Mouse (Mus musculus): ENCODE results near the gene Cdk14.
"Not testable (repeated sequence)": the region's sequence is repeated elsewhere in the genome, so short reads cannot be mapped to it uniquely, and the experiment has no call there.

Cdk14 gene

GRCm38 (mm10) chr5:5367550-5367949 lies 52.6 kb downstream of the Cdk14 start:
- no peak for DNase-seq (ENCODE audit: low spot score in 2 of 2)

GRCm38 (mm10) chr5:5365285-5366076 lies 54.6 kb downstream of the Cdk14 start:
- DNase-seq (ENCODE audit: low spot score in 2 of 2), result no peak

- DNase-seq (ENCODE audit: low spot score in 2 of 2), result no peak
Observed at GRCm38 (mm10) chr5:5361684-5362083, 58.4 kb downstream of the Cdk14 start.

- DNase-seq (ENCODE audit: low spot score in 2 of 2), result no peak
Observed at GRCm38 (mm10) chr5:5360338-5360737, 59.8 kb downstream of the Cdk14 start.

GRCm38 (mm10) chr5:5359915-5360314 lies 60.2 kb downstream of the Cdk14 start:
- DNase-seq (ENCODE audit: low spot score in 2 of 2), result no peak

- no peak for DNase-seq (ENCODE audit: low spot score in 2 of 2)
Observed at GRCm38 (mm10) chr5:5359370-5359769, 60.7 kb downstream of the Cdk14 start.

GRCm38 (mm10) chr5:5358019-5358717 lies 61.9 kb downstream of the Cdk14 start:
- no peak for DNase-seq (ENCODE audit: low spot score in 2 of 2)

GRCm38 (mm10) chr5:5354684-5355368 lies 65.3 kb downstream of the Cdk14 start:
- no peak for DNase-seq (ENCODE audit: low spot score in 2 of 2)

- DNase-seq (ENCODE audit: low spot score in 2 of 2), result no peak
Observed at GRCm38 (mm10) chr5:5353946-5354345, 66.2 kb downstream of the Cdk14 start.

- DNase-seq (ENCODE audit: low spot score in 2 of 2), result no peak
Observed at GRCm38 (mm10) chr5:5344646-5345045, 75.5 kb downstream of the Cdk14 start.

- DNase-seq (ENCODE audit: low spot score in 2 of 2), result no peak
Observed at GRCm38 (mm10) chr5:5343741-5344140, 76.4 kb downstream of the Cdk14 start.

- no peak for DNase-seq (ENCODE audit: low spot score in 2 of 2)
Observed at GRCm38 (mm10) chr5:5343267-5343666, 76.8 kb downstream of the Cdk14 start.

- peak in 1 of 2 experiments; percentile 15 for DNase-seq (ENCODE audit: low spot score in 2 of 2)
Observed at GRCm38 (mm10) chr5:5342410-5343137, 77.5 kb downstream of the Cdk14 start.

GRCm38 (mm10) chr5:5341611-5342010 lies 78.5 kb downstream of the Cdk14 start:
- DNase-seq (ENCODE audit: low spot score in 2 of 2), result no peak

- DNase-seq (ENCODE audit: low spot score in 2 of 2), result no peak
Observed at GRCm38 (mm10) chr5:5333916-5334315, 86.2 kb downstream of the Cdk14 start.

- no peak for DNase-seq (ENCODE audit: low spot score in 2 of 2)
Observed at GRCm38 (mm10) chr5:5330926-5331460, 89.1 kb downstream of the Cdk14 start.

- DNase-seq (ENCODE audit: low spot score in 2 of 2), result not testable (repeated sequence)
Observed at GRCm38 (mm10) chr5:5329018-5329417, 91.1 kb downstream of the Cdk14 start.

GRCm38 (mm10) chr5:5326716-5327115 lies 93.4 kb downstream of the Cdk14 start:
- DNase-seq (ENCODE audit: low spot score in 2 of 2), result no peak

- DNase-seq (ENCODE audit: low spot score in 2 of 2), result no peak
Observed at GRCm38 (mm10) chr5:5322699-5323098, 97.4 kb downstream of the Cdk14 start.

GRCm38 (mm10) chr5:5320506-5321181 lies 99.5 kb downstream of the Cdk14 start:
- no peak for DNase-seq (ENCODE audit: low spot score in 2 of 2)
